Mouse (Mus musculus): ENCODE data around the gene Olfr1367.

DNA sequence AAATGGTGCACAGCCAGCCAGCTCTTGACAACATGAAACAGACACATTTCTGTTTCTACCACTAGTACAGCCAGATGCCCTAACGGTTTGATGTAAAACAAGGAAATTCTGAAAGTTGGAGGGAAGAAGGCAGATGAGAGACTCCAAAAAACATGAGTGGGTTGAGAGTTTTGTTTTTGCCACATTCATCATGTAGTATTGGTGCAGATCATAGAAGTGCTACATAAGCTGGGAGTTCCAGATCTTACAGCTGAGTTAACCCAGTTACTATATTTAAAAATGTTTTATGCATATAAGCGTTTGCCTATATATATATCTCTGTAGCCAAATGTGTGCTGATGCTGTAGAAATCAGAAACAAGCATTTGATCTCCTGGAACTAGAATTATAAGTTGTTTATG lies 26.0 kb downstream of the Olfr1367 start:
- no peak for TF ChIP-seq CTCF (IDR thresholded peaks at IDR 0.05; ENCODE audit: control insufficient read depth, insufficient read depth, insufficient read length)
- no peak for TF ChIP-seq MAX (IDR thresholded peaks at IDR 0.05)
- TF ChIP-seq MYOD1 (IDR thresholded peaks at IDR 0.05; ENCODE audit: control insufficient read depth, insufficient read length, low read depth): no peak
- no peak for TF ChIP-seq USF1 (IDR thresholded peaks at IDR 0.05; ENCODE audit: low read depth)
- no peak for TF ChIP-seq FOSL1 (IDR thresholded peaks at IDR 0.05; ENCODE audit: insufficient read depth, low read length, poor library complexity, severe bottlenecking)
- TF ChIP-seq CEBPB (IDR thresholded peaks at IDR 0.05; ENCODE audit: low read depth): no peak
- no peak for TF ChIP-seq MYOG (IDR thresholded peaks at IDR 0.05; ENCODE audit: control insufficient read depth, extremely low read depth, insufficient read length)
